ENCODE assay signal across 8 mouse cellular contexts in the genomic region with DNA sequence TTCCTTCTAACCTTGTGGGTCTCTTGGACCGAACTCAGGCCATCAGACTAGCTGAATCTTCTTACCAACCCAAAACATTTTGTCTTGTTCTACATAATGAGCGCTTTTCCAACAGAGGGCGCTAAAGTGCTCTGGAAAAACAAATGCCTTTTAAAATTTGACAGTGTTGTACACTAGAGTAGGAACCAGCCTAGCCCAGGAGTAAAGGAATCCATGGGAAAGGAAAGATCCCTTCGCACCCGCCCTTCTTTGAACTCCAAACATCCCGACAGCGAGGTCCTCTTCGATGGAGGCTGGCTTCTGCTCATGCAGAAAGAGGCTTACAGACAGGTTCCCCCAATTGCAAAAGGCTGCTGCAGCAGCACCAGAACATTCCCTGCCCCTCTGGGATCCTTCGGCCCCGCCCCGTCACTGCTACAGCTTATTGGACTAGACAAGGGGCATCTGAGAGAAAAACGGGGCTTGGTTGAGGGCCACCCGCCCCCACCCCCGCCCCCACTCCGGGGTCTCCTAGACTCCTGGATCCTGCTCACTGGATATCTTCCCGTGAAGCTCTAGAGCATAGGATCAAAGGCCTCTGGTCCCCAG. TPM values are rescaled to one million over a fixed set of nuclear protein-coding genes. Genes with fewer than 3 reads are reported as not detected.
DNase-seq lines count a peak whose midpoint lies in the region; ATAC-seq and TF ChIP-seq lines count a peak whose summit lies in the region.

No protein-coding gene starts in this region.

- 0 out of 2 replicates have a peak, but pooled peaks have one; percentile 8 for ATAC-seq in intestine, postnatal 0 days

- H3K4me1 ChIP-seq in intestine, postnatal 0 days (replicated peaks; ENCODE audit: control insufficient read depth, insufficient read depth, low read length) = no peaks in the 10 kb centered on the region; the same call in 1 of the 2 replicates

- H3K9me3 ChIP-seq in intestine, postnatal 0 days (ENCODE audit: control insufficient read depth) = no peaks in the 10 kb centered on the region

- no peak overlapping the region for H3K4me3 ChIP-seq in intestine, postnatal 0 days (ENCODE audit: low read depth, low read length)

- peak; percentile 34 for DNase-seq in ovary, adult 18-20 months (ENCODE audit: low spot score)
- no peak for DNase-seq in ovary, postnatal 10 days (ENCODE audit: low spot score)
- peak; percentile 88 to 92 for DNase-seq in cerebellum, postnatal 10 days
- DNase-seq in gastrocnemius, adult 8-10 months (ENCODE audit: low spot score in 2 of 2) = peak; percentile 43 to 61
- peak; percentile 39 to 65 for DNase-seq in left cerebral cortex, postnatal 36 days (ENCODE audit: low spot score in 2 of 2)
- peak; percentile 89 for DNase-seq in naive thymus-derived CD4-positive, alpha-beta T cell, adult 2 months (ENCODE audit: low read depth)
- peak; percentile 80 for DNase-seq in thymus, postnatal 0 days (ENCODE audit: low spot score)

- H3K9ac ChIP-seq in intestine, postnatal 0 days (ENCODE audit: low read depth, low read length) = no peak overlapping the region

- no peaks in the 10 kb centered on the region for H3K36me3 ChIP-seq in intestine, postnatal 0 days (ENCODE audit: control insufficient read depth, insufficient read depth)

- no peaks in the 10 kb centered on the region for H3K27me3 ChIP-seq in intestine, postnatal 0 days (replicated peaks; ENCODE audit: control insufficient read depth, insufficient read depth, low read length)

- peak; percentile 83 for TF ChIP-seq CTCF in intestine, postnatal 0 days (IDR thresholded peaks at IDR 0.05; ENCODE audit: low read depth)

- no peak overlapping the region for H3K27ac ChIP-seq in intestine, postnatal 0 days (ENCODE audit: low read depth, low read length)

- intact Hi-C loops in left cerebral cortex, postnatal 36 days (cut with DNase I) = loop anchor here (1.0 kb wide), 1 partner anchor 139 kb away; no protein-coding TSS in a partner anchor

- H3K4me2 ChIP-seq in intestine, postnatal 0 days (replicated peaks; ENCODE audit: low read depth) = no peak overlapping the region

- WGBS in intestine, postnatal 0 days = 29% methylated on average over 16 of the region's 16 CpGs

RNA-seq across cellular contexts. Expression of a gene that starts 11.5 kb away (rescaled TPM):
- under 1 TPM in 1 of 4 experiments, not detected in 3; 0.13 TPM for total RNA-seq in gastrocnemius, adult 8-10 months (2022)
- not detected in 2 replicates for polyA plus RNA-seq in intestine, postnatal 0 days (2015; fragmentation: Nextera tagmentation; extraction: Ambion mirVana)
- under 1 TPM; 0.30 to 0.72 TPM for total RNA-seq in left cerebral cortex, postnatal 36 days (2021)
- polyA plus RNA-seq in thymus, postnatal 0 days (2015; fragmentation: Nextera tagmentation; extraction: Ambion mirVana) = 0.33 and 0.40 TPM in 2 replicates

RNA-seq across cellular contexts. Expression of a gene that starts 28.4 kb away (rescaled TPM):
- total RNA-seq in gastrocnemius, adult 8-10 months (2022) = 1,000 to 10,000 TPM in 1 of 4 experiments, 100 to 1,000 TPM in 3; 818 to 1,021 (median 841) TPM
- not detected in 2 replicates for polyA plus RNA-seq in intestine, postnatal 0 days (2015; fragmentation: Nextera tagmentation; extraction: Ambion mirVana)
- 1 to 10 TPM; 1.3 to 1.6 TPM for total RNA-seq in left cerebral cortex, postnatal 36 days (2021)
- 1.3 and 1.7 TPM in 2 replicates for polyA plus RNA-seq in thymus, postnatal 0 days (2015; fragmentation: Nextera tagmentation; extraction: Ambion mirVana)

RNA-seq across cellular contexts. Expression of a gene that starts 28.9 kb away (rescaled TPM):
- 100 to 1,000 TPM; 108 to 221 (median 143) TPM for total RNA-seq in gastrocnemius, adult 8-10 months (2022)
- polyA plus RNA-seq in intestine, postnatal 0 days (2015; fragmentation: Nextera tagmentation; extraction: Ambion mirVana) = 138 and 144 TPM in 2 replicates
- total RNA-seq in left cerebral cortex, postnatal 36 days (2021) = 100 to 1,000 TPM; 154 to 200 TPM
- 321 and 340 TPM in 2 replicates for polyA plus RNA-seq in thymus, postnatal 0 days (2015; fragmentation: Nextera tagmentation; extraction: Ambion mirVana)

Comparison
In these comparisons a context has a peak if more than half of its experiments do, and no peak if none do; other contexts are left out.
1. RNA of a gene that starts 28.4 kb away (total RNA-seq): 818 to 1,021 TPM in gastrocnemius, adult 8-10 months; 1.3 to 1.6 TPM in left cerebral cortex, postnatal 36 days; every median in the first group is over 100 times any median in the second.